Mouse (Mus musculus): ENCODE data around the gene Acox3. TPM values are rescaled to one million over a fixed set of nuclear protein-coding genes. Genes with fewer than 3 reads are reported as not detected.

The Acox3 gene
- polyA plus RNA-seq, 1 experiment from 2014 or later, result 15.1 TPM

DNA sequence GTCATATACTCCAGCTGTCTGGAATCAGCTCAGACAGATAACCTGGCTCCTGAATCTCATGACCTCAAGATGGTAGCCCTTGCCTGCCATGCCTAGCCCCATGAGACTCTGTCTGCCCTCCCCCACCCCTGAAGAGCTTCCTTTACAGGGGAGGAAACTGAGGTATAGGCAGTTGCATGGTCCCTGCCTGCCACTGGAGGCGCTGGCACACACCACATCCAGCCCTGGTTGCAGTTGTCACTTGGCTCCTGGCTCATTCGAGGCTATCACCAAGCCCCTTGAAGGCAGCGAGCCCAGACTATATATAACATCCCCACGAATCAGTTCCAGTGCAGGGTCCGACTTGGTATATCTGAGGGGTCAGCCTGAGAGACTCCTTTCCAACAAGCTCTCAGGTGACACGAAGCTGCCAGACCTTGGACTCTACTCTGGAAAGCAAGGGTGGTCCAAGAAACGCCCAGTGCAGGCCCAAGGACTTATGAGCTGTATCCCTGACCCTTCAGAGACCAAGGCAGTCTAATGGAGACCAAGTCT is 44.5 kb downstream of the Acox3 start:
- Histone ChIP-seq H3K9ac (ENCODE audit: low read length) (no peak overlapping the region), H3K4me3 (ENCODE audit: low read depth, low read length) (no peak overlapping the region), H3K36me3 (ENCODE audit: control insufficient read depth, insufficient read depth, low read length) (no peaks in the 10 kb centered on the region), H3K9me3 (ENCODE audit: control insufficient read depth, low read length) (no peaks in the 10 kb centered on the region), H3K4me1 (replicated peaks; ENCODE audit: control insufficient read depth, insufficient read depth, low read length) (peaks cover 8% of the 10 kb centered on the region; the same call in 1 of the 2 replicates), H3K27ac (ENCODE audit: low read depth) (no peak overlapping the region), H3K4me2 (ENCODE audit: low read length) (no peak overlapping the region), H3K27me3 (replicated peaks; ENCODE audit: control insufficient read depth, insufficient read depth, low read length) (no peaks in the 10 kb centered on the region)
- ATAC-seq (replicated peaks; ENCODE audit: low FRiP score, low TSS enrichment, low read depth), result no peak
- WGBS, result 71% methylated on average over 7 of the region's 7 CpGs
- DNase-seq (ENCODE audit: low spot score), result no peak

DNA sequence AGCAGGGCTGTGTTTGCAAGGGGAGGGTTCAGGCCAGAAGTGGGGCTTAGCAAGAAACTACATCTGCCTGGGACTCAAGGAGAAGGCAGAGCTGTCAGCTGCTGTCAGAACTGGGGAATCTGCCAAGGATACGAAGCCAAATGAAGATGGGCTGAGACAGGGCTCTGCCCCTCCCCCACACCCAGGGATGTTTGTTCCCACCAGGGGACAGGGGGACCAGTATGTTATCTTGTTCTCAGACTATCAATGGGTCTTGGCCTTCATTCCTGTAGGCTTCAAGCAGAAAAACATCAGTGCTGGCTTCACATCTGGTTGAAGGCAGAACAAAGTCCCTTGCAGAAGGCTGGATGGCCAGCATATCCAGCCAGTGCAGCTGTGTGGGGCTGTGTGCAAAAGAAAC is 45.8 kb downstream of the Acox3 start:
- no peak overlapping the region for H3K9ac ChIP-seq (ENCODE audit: low read length)
- H3K4me2 ChIP-seq (ENCODE audit: low read length), result no peak overlapping the region
- DNase-seq (ENCODE audit: low spot score) (no peak), ATAC-seq (replicated peaks; ENCODE audit: low FRiP score, low TSS enrichment, low read depth) (no peak)
- 0 out of 2 replicates have a peak overlapping the region, but pooled peaks have one; percentile 11 for H3K27ac ChIP-seq (ENCODE audit: low read depth)
- peaks cover 8% of the 10 kb centered on the region; the same call in 1 of the 2 replicates for H3K4me1 ChIP-seq (replicated peaks; ENCODE audit: control insufficient read depth, insufficient read depth, low read length)
- H3K36me3 ChIP-seq (ENCODE audit: control insufficient read depth, insufficient read depth, low read length), result no peaks in the 10 kb centered on the region
- no peaks in the 10 kb centered on the region for H3K27me3 ChIP-seq (replicated peaks; ENCODE audit: control insufficient read depth, insufficient read depth, low read length)
- H3K9me3 ChIP-seq (ENCODE audit: control insufficient read depth, low read length), result no peaks in the 10 kb centered on the region
- no peak overlapping the region for H3K4me3 ChIP-seq (ENCODE audit: low read depth, low read length)
- WGBS, result 37% methylated on average over 1 of the region's 1 CpGs

DNA sequence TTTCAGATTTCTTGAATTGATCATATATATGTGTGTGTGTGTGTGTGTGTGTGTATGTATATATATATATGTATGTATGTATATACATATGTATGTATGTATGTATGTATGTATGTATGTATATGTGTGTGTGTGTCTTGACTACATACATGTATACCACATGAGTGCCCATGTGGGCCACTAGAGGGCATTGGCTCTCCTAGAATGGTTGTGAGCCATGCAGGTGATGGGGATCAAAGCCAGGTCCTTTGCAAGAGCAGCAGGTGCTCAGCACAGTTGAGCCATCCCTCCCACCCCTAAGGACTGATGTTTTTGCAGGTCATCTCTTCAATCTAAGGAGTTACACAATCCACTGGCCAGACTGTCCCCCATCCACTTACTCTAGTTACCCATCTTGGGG is 46.5 kb downstream of the Acox3 start:
- H3K4me3 ChIP-seq (ENCODE audit: low read depth, low read length), result no peak overlapping the region
- ATAC-seq (replicated peaks; ENCODE audit: low FRiP score, low TSS enrichment, low read depth) (no peak), DNase-seq (ENCODE audit: low spot score) (no peak)
- no peak overlapping the region for H3K4me2 ChIP-seq (ENCODE audit: low read length)
- no peaks in the 10 kb centered on the region for H3K27me3 ChIP-seq (replicated peaks; ENCODE audit: control insufficient read depth, insufficient read depth, low read length)
- no peak overlapping the region for H3K9ac ChIP-seq (ENCODE audit: low read length)
- H3K27ac ChIP-seq (ENCODE audit: low read depth), result no peak overlapping the region
- peaks cover 8% of the 10 kb centered on the region; the same call in 1 of the 2 replicates for H3K4me1 ChIP-seq (replicated peaks; ENCODE audit: control insufficient read depth, insufficient read depth, low read length)
- no peaks in the 10 kb centered on the region for H3K36me3 ChIP-seq (ENCODE audit: control insufficient read depth, insufficient read depth, low read length)
- H3K9me3 ChIP-seq (ENCODE audit: control insufficient read depth, low read length), result no peaks in the 10 kb centered on the region

DNA sequence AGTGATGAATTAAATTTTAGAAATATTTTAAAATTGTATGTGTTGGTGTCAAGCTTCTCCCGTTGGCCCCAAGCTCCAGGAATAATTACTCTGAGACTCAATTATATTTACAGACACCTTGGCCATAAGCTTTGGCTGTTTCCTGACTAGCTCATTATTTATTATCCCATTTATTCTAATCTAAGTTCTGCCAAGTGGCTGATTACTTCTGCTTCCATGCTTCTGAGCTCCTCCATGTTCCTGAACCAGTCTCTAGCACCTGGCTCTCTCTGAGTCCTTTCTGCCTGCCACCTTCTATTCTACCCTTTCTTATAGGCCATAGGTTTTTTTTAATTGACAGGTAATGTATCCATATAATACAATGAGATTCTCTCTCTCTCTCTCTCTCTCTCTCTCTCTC is 47.9 kb downstream of the Acox3 start:
- DNase-seq (ENCODE audit: low spot score), result no peak
- Histone ChIP-seq H3K4me3 (ENCODE audit: low read depth, low read length) (no peak overlapping the region), H3K27me3 (replicated peaks; ENCODE audit: control insufficient read depth, insufficient read depth, low read length) (no peaks in the 10 kb centered on the region), H3K36me3 (ENCODE audit: control insufficient read depth, insufficient read depth, low read length) (no peaks in the 10 kb centered on the region), H3K9me3 (ENCODE audit: control insufficient read depth, low read length) (no peaks in the 10 kb centered on the region), H3K4me1 (replicated peaks; ENCODE audit: control insufficient read depth, insufficient read depth, low read length) (peaks cover 4% of the 10 kb centered on the region; the same call in 1 of the 2 replicates), H3K4me2 (ENCODE audit: low read length) (no peak overlapping the region), H3K27ac (ENCODE audit: low read depth) (no peak overlapping the region), H3K9ac (ENCODE audit: low read length) (no peak overlapping the region)
- WGBS, result 88% methylated on average over 1 of the region's 1 CpGs
- no peak for ATAC-seq (replicated peaks; ENCODE audit: low FRiP score, low TSS enrichment, low read depth)

DNA sequence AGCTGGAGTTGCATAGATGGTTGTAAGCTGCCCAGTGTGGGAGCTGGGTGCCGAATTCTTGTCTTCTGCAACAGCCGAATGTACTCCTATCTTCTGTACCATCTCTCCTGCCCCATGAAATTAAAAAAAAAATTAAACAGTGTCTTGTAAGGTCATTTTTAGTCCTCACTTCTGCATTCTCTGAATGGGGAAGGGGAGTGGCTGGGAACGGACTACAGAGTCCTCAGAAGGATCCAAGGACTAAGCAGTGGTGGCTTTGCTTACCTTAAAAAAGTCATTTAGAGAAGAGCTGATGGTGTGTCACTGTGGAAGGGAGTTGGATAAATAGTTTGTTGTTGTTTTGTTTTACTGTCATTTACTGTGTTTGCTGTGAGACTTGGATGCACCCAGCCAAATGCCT is 48.4 kb downstream of the Acox3 start:
- WGBS, result 77% methylated on average over 3 of the region's 3 CpGs
- Histone ChIP-seq H3K9me3 (ENCODE audit: control insufficient read depth, low read length) (no peaks in the 10 kb centered on the region), H3K4me2 (ENCODE audit: low read length) (no peak overlapping the region), H3K27ac (ENCODE audit: low read depth) (no peak overlapping the region), H3K4me3 (ENCODE audit: low read depth, low read length) (no peak overlapping the region), H3K9ac (ENCODE audit: low read length) (no peak overlapping the region), H3K27me3 (replicated peaks; ENCODE audit: control insufficient read depth, insufficient read depth, low read length) (no peaks in the 10 kb centered on the region), H3K4me1 (replicated peaks; ENCODE audit: control insufficient read depth, insufficient read depth, low read length) (peaks cover 4% of the 10 kb centered on the region; the same call in 1 of the 2 replicates), H3K36me3 (ENCODE audit: control insufficient read depth, insufficient read depth, low read length) (no peaks in the 10 kb centered on the region)
- DNase-seq (ENCODE audit: low spot score), result no peak
- no peak for ATAC-seq (replicated peaks; ENCODE audit: low FRiP score, low TSS enrichment, low read depth)

DNA sequence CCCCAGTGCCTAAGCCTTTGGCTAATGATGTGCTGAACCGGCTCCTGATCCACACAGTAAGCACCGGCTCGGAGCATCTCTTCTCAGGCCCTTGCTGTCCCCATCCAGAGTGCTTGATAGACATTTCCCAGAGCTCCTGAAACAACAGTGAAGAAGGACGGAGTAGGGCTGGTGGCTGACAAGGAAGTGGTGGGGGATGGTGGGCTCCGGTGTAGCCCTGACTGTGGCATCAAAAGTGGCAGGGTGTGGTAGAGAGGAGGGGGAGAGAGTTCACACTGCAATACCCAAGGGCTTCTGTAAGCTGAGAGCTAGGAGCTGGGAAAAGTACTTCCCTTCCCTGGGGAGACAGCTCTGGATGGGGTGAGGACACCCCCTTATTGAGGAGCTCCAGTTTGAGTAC is 48.9 kb downstream of the Acox3 start:
- no peaks in the 10 kb centered on the region for H3K9me3 ChIP-seq (ENCODE audit: control insufficient read depth, low read length)
- H3K4me3 ChIP-seq (ENCODE audit: low read depth, low read length), result no peak overlapping the region
- WGBS, result 59% methylated on average over 5 of the region's 5 CpGs
- no peak overlapping the region for H3K9ac ChIP-seq (ENCODE audit: low read length)
- no peaks in the 10 kb centered on the region for H3K27me3 ChIP-seq (replicated peaks; ENCODE audit: control insufficient read depth, insufficient read depth, low read length)
- H3K4me1 ChIP-seq (replicated peaks; ENCODE audit: control insufficient read depth, insufficient read depth, low read length), result peaks cover 4% of the 10 kb centered on the region; the same call in 1 of the 2 replicates
- DNase-seq (ENCODE audit: low spot score), result no peak
- H3K4me2 ChIP-seq (ENCODE audit: low read length), result no peak overlapping the region
- ATAC-seq (replicated peaks; ENCODE audit: low FRiP score, low TSS enrichment, low read depth), result no peak
- no peaks in the 10 kb centered on the region for H3K36me3 ChIP-seq (ENCODE audit: control insufficient read depth, insufficient read depth, low read length)
- H3K27ac ChIP-seq (ENCODE audit: low read depth), result no peak overlapping the region

DNA sequence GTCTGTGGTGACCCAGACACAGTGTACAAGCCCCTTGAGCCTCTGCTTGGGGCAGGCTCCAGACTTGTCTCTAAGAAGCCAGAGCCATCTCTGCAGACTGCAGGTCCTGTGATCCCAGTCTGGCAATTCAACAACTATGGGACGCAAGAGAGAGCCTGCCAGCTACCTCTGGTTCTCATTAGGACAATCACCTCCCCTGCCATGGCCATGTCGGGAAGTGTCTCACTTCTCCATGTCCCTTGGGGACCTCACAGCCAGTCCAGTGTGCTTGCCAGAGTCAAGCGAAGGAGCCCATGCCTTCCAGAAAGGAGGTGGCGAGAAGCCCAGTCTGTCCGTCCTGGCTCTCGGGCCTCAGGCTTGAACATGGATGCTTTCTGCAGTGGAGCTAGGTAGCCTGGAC is 50.0 kb downstream of the Acox3 start:
- Histone ChIP-seq H3K4me3 (ENCODE audit: low read depth, low read length) (no peak overlapping the region), H3K4me2 (ENCODE audit: low read length) (no peak overlapping the region), H3K36me3 (ENCODE audit: control insufficient read depth, insufficient read depth, low read length) (no peaks in the 10 kb centered on the region), H3K9me3 (ENCODE audit: control insufficient read depth, low read length) (no peaks in the 10 kb centered on the region), H3K4me1 (replicated peaks; ENCODE audit: control insufficient read depth, insufficient read depth, low read length) (peaks cover 4% of the 10 kb centered on the region; the same call in 1 of the 2 replicates), H3K27me3 (replicated peaks; ENCODE audit: control insufficient read depth, insufficient read depth, low read length) (no peaks in the 10 kb centered on the region), H3K9ac (ENCODE audit: low read length) (no peak overlapping the region), H3K27ac (ENCODE audit: low read depth) (no peak overlapping the region)
- WGBS, result 87% methylated on average over 6 of the region's 6 CpGs
- no peak for DNase-seq (ENCODE audit: low spot score)
- ATAC-seq (replicated peaks; ENCODE audit: low FRiP score, low TSS enrichment, low read depth), result no peak

DNA sequence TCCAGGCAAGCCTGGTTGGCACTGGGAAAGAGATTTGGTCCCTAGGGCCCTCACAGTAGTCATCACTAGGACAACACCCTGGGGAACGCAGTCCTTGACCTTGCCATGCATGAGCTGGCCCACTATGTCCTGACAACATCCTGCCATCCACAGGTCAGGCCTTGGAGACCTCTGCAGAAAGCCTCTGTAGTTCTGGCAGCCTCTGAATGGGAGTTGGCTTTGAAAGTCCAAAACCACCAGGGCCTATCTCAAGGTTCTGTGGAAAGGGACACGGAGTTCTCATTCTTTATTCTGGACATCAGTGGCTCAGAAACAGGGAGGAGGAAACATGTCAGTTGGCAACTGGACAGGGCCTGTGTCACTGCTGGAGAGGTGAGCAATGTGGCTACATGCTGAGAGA is 53.2 kb downstream of the Acox3 start:
- Histone ChIP-seq H3K36me3 (ENCODE audit: control insufficient read depth, insufficient read depth, low read length) (no peaks in the 10 kb centered on the region), H3K4me3 (ENCODE audit: low read depth, low read length) (no peak overlapping the region), H3K9ac (ENCODE audit: low read length) (no peak overlapping the region), H3K27ac (ENCODE audit: low read depth) (no peak overlapping the region), H3K27me3 (replicated peaks; ENCODE audit: control insufficient read depth, insufficient read depth, low read length) (no peaks in the 10 kb centered on the region), H3K4me2 (ENCODE audit: low read length) (no peak overlapping the region), H3K4me1 (replicated peaks; ENCODE audit: control insufficient read depth, insufficient read depth, low read length) (peaks cover 2% of the 10 kb centered on the region), H3K9me3 (ENCODE audit: control insufficient read depth, low read length) (no peaks in the 10 kb centered on the region)
- ATAC-seq (replicated peaks; ENCODE audit: low FRiP score, low TSS enrichment, low read depth), result no peak
- no peak for DNase-seq (ENCODE audit: low spot score)
- WGBS, result 90% methylated on average over 2 of the region's 2 CpGs

DNA sequence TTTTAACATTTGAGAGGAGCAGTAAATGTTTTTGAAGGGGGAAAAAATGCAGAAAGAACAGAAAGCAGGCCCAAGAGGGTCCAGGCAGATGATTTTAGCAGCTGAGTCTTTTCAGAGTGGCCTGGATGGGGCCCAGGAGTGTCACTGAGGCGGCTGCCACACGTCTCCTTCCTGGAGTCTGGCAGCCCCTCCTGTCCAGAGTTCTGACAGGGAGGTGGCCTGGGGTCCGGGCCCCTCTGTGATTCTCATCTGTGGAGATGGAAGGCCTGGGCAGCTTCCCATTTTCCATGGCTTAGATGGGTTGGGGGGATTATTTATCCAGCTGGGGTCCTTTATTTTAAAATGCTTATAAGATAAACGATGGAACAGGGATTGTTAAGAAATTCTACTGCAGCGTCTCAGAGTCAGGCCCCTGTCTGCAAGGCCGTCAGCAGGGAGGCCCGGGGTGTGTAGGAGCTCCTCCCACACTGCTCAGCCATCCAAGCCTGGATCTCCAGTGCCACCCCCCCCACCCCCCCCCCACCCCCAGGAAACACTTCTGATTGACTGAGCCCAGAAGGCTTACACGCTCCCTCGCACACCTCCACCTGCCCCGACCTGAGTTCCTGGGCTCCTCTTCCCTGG is 59.2 kb downstream of the Acox3 start:
- Histone ChIP-seq H3K27ac (ENCODE audit: low read depth) (peak overlapping the region; percentile 76), H3K4me1 (replicated peaks; ENCODE audit: control insufficient read depth, insufficient read depth, low read length) (peaks cover 24% of the 10 kb centered on the region), H3K36me3 (ENCODE audit: control insufficient read depth, insufficient read depth, low read length) (no peaks in the 10 kb centered on the region), H3K9me3 (ENCODE audit: control insufficient read depth, low read length) (no peaks in the 10 kb centered on the region), H3K27me3 (replicated peaks; ENCODE audit: control insufficient read depth, insufficient read depth, low read length) (no peaks in the 10 kb centered on the region), H3K9ac (ENCODE audit: low read length) (no peak overlapping the region; the same call in 1 of the 2 replicates), H3K4me2 (ENCODE audit: low read length) (no peak overlapping the region), H3K4me3 (ENCODE audit: low read depth, low read length) (no peak overlapping the region)
- 25% methylated on average over 10 of the region's 10 CpGs for WGBS
- DNase-seq (ENCODE audit: low spot score), result peak; percentile 73
- peak; percentile 91 for ATAC-seq (replicated peaks; ENCODE audit: low FRiP score, low TSS enrichment, low read depth)
